Mouse (Mus musculus): ENCODE results near the gene Cd99l2. TPM values are rescaled to one million over a fixed set of nuclear protein-coding genes. Genes with fewer than 3 reads are reported as not detected.

Gene Cd99l2
- polyA plus RNA-seq, 1 experiment: 6.2 TPM

DNA sequence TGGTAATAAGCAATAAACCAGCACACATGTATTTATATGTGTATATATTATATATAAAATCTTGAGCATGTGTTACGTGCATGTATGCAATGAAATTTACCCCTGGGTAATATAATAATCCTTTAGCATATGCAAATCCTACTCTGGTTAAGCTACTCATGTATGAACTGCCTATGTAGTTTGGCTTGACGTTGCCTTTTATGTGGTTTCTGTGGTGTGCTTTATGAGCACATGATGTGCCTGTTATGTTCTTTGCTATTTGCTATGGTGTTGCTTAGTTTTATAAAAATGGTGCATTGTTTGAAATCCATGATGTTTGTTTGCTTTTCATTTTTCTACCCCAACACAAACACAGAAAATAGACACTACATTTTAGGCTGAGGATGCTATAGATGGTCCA is 114.2 kb downstream of the Cd99l2 start:
- WGBS: 63% methylated on average over 2 of the region's 2 CpGs
- H3K4me1 ChIP-seq (ENCODE audit: control insufficient read depth, insufficient read depth, low read length): no peaks in the 10 kb centered on the region
- no peak overlapping the region for H3K4me3 ChIP-seq (replicated peaks; ENCODE audit: control insufficient read depth, low read depth, low read length)
- H3K27ac ChIP-seq (ENCODE audit: control insufficient read depth, insufficient read depth, low read depth, low read length, poor library complexity): no peak overlapping the region
- TF ChIP-seq CTCF (IDR thresholded peaks at IDR 0.05; ENCODE audit: control insufficient read depth, insufficient read depth, low read length) (no peak), POLR2A (IDR thresholded peaks at IDR 0.05; ENCODE audit: borderline replicate concordance, control insufficient read depth, low read depth, low read length) (no peak)

DNA sequence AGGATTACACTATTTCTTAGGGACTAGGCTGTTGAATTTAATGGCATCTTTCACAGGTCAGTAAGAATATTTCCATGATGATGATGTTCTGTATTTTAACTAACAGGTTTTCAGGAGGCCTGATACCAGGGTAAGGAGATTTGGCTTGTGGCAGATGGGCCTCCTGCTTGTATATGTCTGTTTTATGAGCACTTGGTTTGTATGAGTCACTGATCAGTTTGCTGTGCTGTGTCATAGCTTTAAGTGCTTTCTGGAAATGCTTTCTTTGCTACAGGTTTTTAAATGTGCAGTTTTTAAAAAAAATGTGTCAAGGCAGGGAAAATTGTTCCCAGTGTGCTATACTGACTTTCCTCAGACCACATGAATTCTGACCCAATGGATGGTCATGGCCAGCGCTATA is 115.9 kb downstream of the Cd99l2 start:
- no peaks in the 10 kb centered on the region for H3K4me1 ChIP-seq (ENCODE audit: control insufficient read depth, insufficient read depth, low read length)
- H3K4me3 ChIP-seq (replicated peaks; ENCODE audit: control insufficient read depth, low read depth, low read length): no peak overlapping the region
- no peak overlapping the region for H3K27ac ChIP-seq (ENCODE audit: control insufficient read depth, insufficient read depth, low read depth, low read length, poor library complexity)
- no peak for TF ChIP-seq POLR2A (IDR thresholded peaks at IDR 0.05; ENCODE audit: borderline replicate concordance, control insufficient read depth, low read depth, low read length)
- no peak for TF ChIP-seq CTCF (IDR thresholded peaks at IDR 0.05; ENCODE audit: control insufficient read depth, insufficient read depth, low read length)
- 86% methylated on average over 1 of the region's 1 CpGs for WGBS

Other genes starting within 250 kb of the Cd99l2 start
- gene Mtmr1, start 128.1 kb downstream of the Cd99l2 start, polyA plus RNA-seq (2011; ENCODE audit: insufficient read depth, insufficient read length, low replicate concordance, missing spikeins): 1.9 and 7.3 TPM in 2 replicates
- 134 and 162 TPM in 2 replicates for gene Hmgb3, start 63.1 kb upstream of the Cd99l2 start, polyA plus RNA-seq (2011; ENCODE audit: insufficient read depth, insufficient read length, low replicate concordance, missing spikeins)
- gene Gpr50, start 170.8 kb upstream of the Cd99l2 start, polyA plus RNA-seq (2011; ENCODE audit: insufficient read depth, insufficient read length, low replicate concordance, missing spikeins): not detected in 2 replicates

Data from bone marrow, adult 2 months (tissue).